Mouse (Mus musculus) limb, embryonic 12.5 days (tissue): ENCODE results near the gene Gm42688. TPM values are rescaled to one million over a fixed set of nuclear protein-coding genes. Genes with fewer than 3 reads are reported as not detected.

Experiments used
- ATAC-seq: fragments of 200-750 bp; cut with Nextera tagmentation; 2 replicates; pipeline ENCODE4 v1.8.0; 2017; ENCODE audit warnings: low read depth, moderate TSS enrichment; ENCODE audit not compliant: insufficient number of reproducible peaks, insufficient read depth, low FRiP score, low TSS enrichment
- H3K27ac ChIP-seq: fragments of 300-500 bp; sonication (generic); 2 replicates; pipeline ENCODE4 v1.5.1; 2016; ENCODE audit warnings: mild to moderate bottlenecking, moderate library complexity
- H3K27me3 ChIP-seq: fragments of 300-500 bp; sonication (generic); 2 replicates; pipeline ENCODE4 v1.6.1; 2016; ENCODE audit warnings: mild to moderate bottlenecking, moderate library complexity
- H3K36me3 ChIP-seq: fragments of 300-500 bp; sonication (generic); 2 replicates; pipeline ENCODE4 v1.6.1; 2016; ENCODE audit warnings: mild to moderate bottlenecking, moderate library complexity
- H3K4me1 ChIP-seq: fragments of 300-500 bp; sonication (generic); replicated peaks from 2 replicates; pipeline ENCODE4 v1.6.1; 2016
- H3K4me2 ChIP-seq: fragments of 300-500 bp; sonication (generic); 2 replicates; pipeline ENCODE4 v1.6.1; 2016; ENCODE audit warnings: mild to moderate bottlenecking, moderate library complexity
- H3K4me3 ChIP-seq: fragments of 300-500 bp; sonication (generic); replicated peaks from 2 replicates; pipeline ENCODE4 v1.5.1; 2016; ENCODE audit warnings: mild to moderate bottlenecking
- H3K9ac ChIP-seq: fragments of 300-500 bp; sonication (generic); replicated peaks from 2 replicates; pipeline ENCODE4 v1.6.1; 2016; ENCODE audit warnings: mild to moderate bottlenecking, moderate library complexity
- H3K9me3 ChIP-seq: fragments of 300-500 bp; sonication (generic); 2 replicates; pipeline ENCODE4 v1.6.1; 2016; ENCODE audit warnings: mild to moderate bottlenecking, moderate library complexity
- WGBS: fragments of 180-500 bp; shearing (Covaris S2); methylation state at CpG from one replicate; pipeline ENCODE4 v1.1.7; 2016; 5-methylcytosine and 5-hydroxymethylcytosine counted together
- polyA plus RNA-seq: library from polyadenylated mRNA; unstranded; fragments of >200 nt; fragmentation: Nextera tagmentation; extraction: Ambion mirVana; gene quantifications from 2 replicates; pipeline ENCODE4 v1.2.1, GENCODE M21; 2016

Gm42688 gene
- polyA plus RNA-seq, result 3.9 and 4.2 TPM in 2 replicates

GRCm38 (mm10) chr6:83101316-83101687 lies at the start of gene Gm42688, which contains the start of gene Ccdc142:
Gene Gm42688, plus strand, starts transcription at chr6:83101617.
Gene Ccdc142, plus strand, starts transcription at chr6:83101601.
- peak; percentile 84 for ATAC-seq
- Histone ChIP-seq H3K27ac (peak within 1 kb of the TSS; percentile 80), H3K4me3 (peak within 1 kb of the TSS; percentile 78), H3K9ac (peak within 1 kb of the TSS; percentile 79), H3K9me3 (no peaks in the 10 kb centered on the region), H3K4me1 (peaks cover 23% of the 10 kb centered on the region), H3K4me2 (peak within 1 kb of the TSS; percentile 99), H3K27me3 (peaks cover 3% of the 10 kb centered on the region; the same call in 1 of the 2 replicates), H3K36me3 (peaks cover 9% of the 10 kb centered on the region; the same call in 1 of the 2 replicates)
- under 1% methylated on average over 25 of the region's 25 CpGs for whole genome bisulfite sequencing

GRCm38 (mm10) chr6:83053136-83053960 lies 48.1 kb upstream of the Gm42688 start:
- Histone ChIP-seq H3K9me3 (no peaks in the 10 kb centered on the region), H3K27ac (peak overlapping the region; percentile 93), H3K36me3 (peaks cover 56% of the 10 kb centered on the region), H3K27me3 (no peaks in the 10 kb centered on the region), H3K9ac (peak overlapping the region; percentile 88), H3K4me1 (peaks cover 23% of the 10 kb centered on the region), H3K4me2 (peak overlapping the region; percentile 73), H3K4me3 (peak overlapping the region; percentile 97)
- WGBS, result 1% methylated on average over 26 of the region's 26 CpGs
- no peak for ATAC-seq

- ATAC-seq, result peak; percentile 93
- WGBS, result under 1% methylated on average over 63 of the region's 64 CpGs
- Histone ChIP-seq H3K27me3 (peaks cover 7% of the 10 kb centered on the region; the same call in 1 of the 2 replicates), H3K36me3 (peaks cover 48% of the 10 kb centered on the region), H3K9me3 (no peaks in the 10 kb centered on the region), H3K4me1 (peaks cover 23% of the 10 kb centered on the region), H3K4me3 (peak within 1 kb of the TSS; percentile 97), H3K9ac (peak within 1 kb of the TSS; percentile 88), H3K4me2 (peak within 1 kb of the TSS; percentile 73), H3K27ac (peak within 1 kb of the TSS; percentile 93)
Measured at GRCm38 (mm10) chr6:83054074-83054851, 47.2 kb upstream of the Gm42688 start, which contains the start of gene Aup1. Gene Aup1, plus strand, starts transcription at chr6:83054521.

DNA sequence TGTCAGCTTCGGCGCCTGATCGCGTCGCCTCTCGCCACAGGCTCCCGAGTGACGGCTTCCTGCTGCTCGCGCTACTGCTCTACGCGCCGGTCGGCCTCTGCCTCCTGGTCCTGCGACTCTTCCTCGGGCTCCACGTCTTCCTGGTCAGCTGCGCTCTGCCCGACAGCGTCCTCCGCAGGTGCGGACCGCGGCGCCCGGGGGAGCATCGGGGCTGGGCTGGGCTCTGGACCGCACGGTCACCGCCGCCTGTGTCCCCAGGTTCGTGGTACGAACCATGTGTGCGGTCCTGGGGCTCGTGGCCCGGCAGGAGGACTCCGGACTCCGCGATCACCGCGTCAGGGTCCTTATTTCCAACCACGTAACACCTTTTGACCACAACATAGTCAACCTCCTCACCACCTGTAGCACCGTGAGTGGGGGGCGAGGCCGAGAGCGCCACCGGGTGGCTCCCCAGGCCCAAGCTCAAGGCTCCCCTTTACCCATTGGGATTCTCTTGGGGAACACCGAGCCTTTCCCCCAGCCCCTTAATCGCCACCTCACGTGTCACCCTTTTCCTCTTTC lies 46.5 kb upstream of the Gm42688 start, which contains the start of gene Htra2:
Gene Htra2, minus strand, starts transcription at position 403 of the 561 bp plus-strand sequence.
- peak within 1 kb of the TSS; percentile 88 for H3K9ac ChIP-seq
- no peaks in the 10 kb centered on the region for H3K9me3 ChIP-seq
- peaks cover 11% of the 10 kb centered on the region for H3K27me3 ChIP-seq
- under 1% methylated on average over 49 of the region's 50 CpGs for WGBS
- H3K4me1 ChIP-seq, result peaks cover 23% of the 10 kb centered on the region
- peak; percentile 4; the same call in 1 of the 2 replicates for ATAC-seq
- peak within 1 kb of the TSS; percentile 93 for H3K27ac ChIP-seq
- peak within 1 kb of the TSS; percentile 73 for H3K4me2 ChIP-seq
- H3K4me3 ChIP-seq, result peak within 1 kb of the TSS; percentile 97
- H3K36me3 ChIP-seq, result peaks cover 45% of the 10 kb centered on the region

DNA sequence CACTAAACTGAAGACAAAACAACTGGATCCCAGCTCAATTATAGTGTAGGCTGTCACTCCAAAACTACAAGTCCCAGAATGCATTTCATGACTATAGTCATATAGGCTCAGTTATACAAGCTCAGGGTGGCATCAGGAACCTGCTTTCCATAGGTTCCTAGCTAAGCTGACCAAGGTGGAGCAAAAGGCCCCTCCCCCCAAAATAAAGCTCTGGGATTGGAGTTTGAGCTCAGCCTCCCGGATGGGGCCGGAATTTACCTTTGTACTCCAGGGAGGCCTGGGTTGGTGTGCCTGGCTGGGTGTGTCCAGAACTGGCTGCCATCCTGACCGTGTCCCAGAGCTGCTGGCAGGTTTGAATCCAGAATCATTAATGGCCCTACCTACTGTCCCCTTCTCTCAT lies 43.6 kb upstream of the Gm42688 start, which contains the start of gene Dqx1:
Gene Dqx1, plus strand, starts transcription at position 55 of the 400 bp plus-strand sequence.
- Histone ChIP-seq H3K9ac (no peak within 1 kb of the TSS), H3K4me3 (no peak within 1 kb of the TSS), H3K36me3 (peaks cover 23% of the 10 kb centered on the region), H3K27ac (no peak within 1 kb of the TSS), H3K9me3 (no peaks in the 10 kb centered on the region), H3K27me3 (peaks cover 39% of the 10 kb centered on the region), H3K4me2 (no peak within 1 kb of the TSS), H3K4me1 (peaks cover 18% of the 10 kb centered on the region)
- ATAC-seq, result no peak
- 51% methylated on average over 3 of the region's 3 CpGs for WGBS

DNA sequence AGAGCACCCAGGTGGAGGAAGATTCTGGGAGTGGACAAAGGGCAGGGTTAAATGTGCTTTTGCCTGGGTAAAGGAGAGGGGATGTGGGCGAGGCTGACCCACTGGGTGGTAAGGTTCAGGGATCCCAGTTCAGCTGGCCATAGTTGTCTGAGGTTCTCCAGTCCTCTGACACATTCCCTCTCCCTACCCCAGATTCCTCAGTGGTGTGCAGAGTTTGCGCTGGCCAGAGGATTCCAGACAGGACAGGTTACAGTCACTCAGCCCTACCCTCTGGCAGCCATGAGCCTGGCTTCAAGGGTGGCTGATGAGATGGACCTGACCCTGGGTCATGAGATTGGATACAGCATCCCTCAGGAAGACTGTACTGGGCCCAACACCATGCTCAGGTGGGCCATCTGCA lies 42.7 kb upstream of the Gm42688 start:
- Histone ChIP-seq H3K27ac (no peak overlapping the region), H3K36me3 (peaks cover 23% of the 10 kb centered on the region), H3K9me3 (no peaks in the 10 kb centered on the region), H3K4me2 (no peak overlapping the region), H3K4me3 (no peak overlapping the region), H3K27me3 (peaks cover 48% of the 10 kb centered on the region), H3K9ac (no peak overlapping the region), H3K4me1 (peaks cover 10% of the 10 kb centered on the region)
- WGBS, result 91% methylated on average over 2 of the region's 2 CpGs
- no peak for ATAC-seq

- ATAC-seq, result no peak
- Histone ChIP-seq H3K4me3 (no peak overlapping the region), H3K27me3 (peaks cover 99% of the 10 kb centered on the region), H3K4me1 (peaks cover 22% of the 10 kb centered on the region), H3K36me3 (no peaks in the 10 kb centered on the region), H3K4me2 (no peak overlapping the region), H3K9me3 (no peaks in the 10 kb centered on the region), H3K9ac (no peak overlapping the region), H3K27ac (no peak overlapping the region)
- 45% methylated on average over 8 of the region's 8 CpGs for WGBS
Measured at GRCm38 (mm10) chr6:83065995-83066394, 35.4 kb upstream of the Gm42688 start.

GRCm38 (mm10) chr6:83066441-83066840 lies 35.0 kb upstream of the Gm42688 start:
- peaks cover 26% of the 10 kb centered on the region for H3K4me1 ChIP-seq
- no peak overlapping the region for H3K4me2 ChIP-seq
- no peak overlapping the region for H3K9ac ChIP-seq
- H3K27me3 ChIP-seq, result peaks cover 99% of the 10 kb centered on the region
- no peak for ATAC-seq
- H3K27ac ChIP-seq, result no peak overlapping the region
- 22% methylated on average over 6 of the region's 6 CpGs for WGBS
- no peak overlapping the region for H3K4me3 ChIP-seq
- H3K9me3 ChIP-seq, result no peaks in the 10 kb centered on the region
- no peaks in the 10 kb centered on the region for H3K36me3 ChIP-seq

DNA sequence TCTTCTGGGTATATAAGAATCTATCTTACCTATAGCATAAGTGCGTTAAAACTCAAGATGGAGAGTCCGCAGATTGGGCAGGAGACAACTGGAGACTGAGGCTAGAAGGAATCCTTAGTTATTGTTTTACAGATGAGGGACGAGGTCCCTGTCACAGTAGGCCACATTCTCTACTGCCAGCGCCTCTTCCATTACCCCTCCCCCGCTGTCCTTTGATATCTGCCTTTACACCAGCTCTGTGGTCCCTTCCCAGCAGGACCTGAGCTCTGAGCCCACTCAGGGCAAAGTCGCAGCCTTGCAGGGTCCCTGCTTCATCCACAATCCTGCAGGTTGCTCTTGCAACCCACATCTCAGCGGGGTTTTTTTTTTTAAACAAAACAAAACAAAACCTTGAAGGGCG lies 33.2 kb upstream of the Gm42688 start:
- 5% methylated on average over 8 of the region's 8 CpGs for WGBS
- H3K4me2 ChIP-seq, result no peak overlapping the region
- H3K4me3 ChIP-seq, result no peak overlapping the region
- no peak overlapping the region for H3K9ac ChIP-seq
- no peaks in the 10 kb centered on the region for H3K36me3 ChIP-seq
- peaks cover 99% of the 10 kb centered on the region for H3K27me3 ChIP-seq
- H3K27ac ChIP-seq, result no peak overlapping the region
- ATAC-seq, result no peak
- no peaks in the 10 kb centered on the region for H3K9me3 ChIP-seq
- H3K4me1 ChIP-seq, result peaks cover 28% of the 10 kb centered on the region

DNA sequence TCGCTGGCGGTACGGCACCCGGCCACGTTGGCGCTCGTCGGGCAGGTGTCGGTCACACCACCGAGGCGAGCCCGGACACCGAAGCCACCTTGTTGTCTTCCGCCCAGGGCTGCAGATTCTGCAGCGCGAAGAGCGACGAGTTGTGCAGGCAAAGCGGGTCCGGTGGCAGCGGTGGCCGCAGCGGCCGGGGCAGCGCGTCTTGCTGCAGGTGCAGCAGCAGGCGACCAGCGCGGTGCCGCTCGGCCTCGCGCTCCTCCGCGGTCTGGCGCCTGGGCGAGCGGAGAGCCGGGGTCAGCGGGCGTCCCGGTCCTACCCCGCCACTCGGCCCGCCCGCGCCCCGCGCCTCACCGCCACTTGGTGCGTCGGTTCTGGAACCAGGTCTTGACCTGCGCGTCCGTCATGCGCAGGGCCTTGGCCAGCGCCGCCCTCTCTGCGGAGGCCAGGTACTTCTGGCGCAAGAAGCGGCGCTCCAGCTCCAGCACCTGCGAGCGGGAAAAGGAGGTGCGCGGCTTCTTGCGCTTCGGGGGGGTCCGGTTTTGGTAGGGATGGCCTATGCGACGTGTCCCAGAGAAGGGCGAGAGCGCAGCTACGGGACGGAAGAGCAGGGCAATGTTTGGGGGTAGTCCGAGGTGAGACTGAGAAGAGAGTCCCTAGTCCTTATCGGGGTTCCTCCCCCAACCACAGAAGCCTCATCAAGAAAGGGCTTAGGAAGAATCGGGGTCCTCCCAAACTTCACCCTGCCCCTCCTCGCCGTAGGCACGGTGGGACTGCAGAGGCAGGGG lies 32.5 kb upstream of the Gm42688 start:
- Histone ChIP-seq H3K4me3 (peak overlapping the region; percentile 29), H3K27me3 (peaks cover 99% of the 10 kb centered on the region), H3K4me1 (peaks cover 28% of the 10 kb centered on the region), H3K9ac (0 out of 2 replicates have a peak overlapping the region, but pooled peaks have one; percentile 8), H3K4me2 (peak overlapping the region; percentile 39), H3K9me3 (no peaks in the 10 kb centered on the region), H3K36me3 (no peaks in the 10 kb centered on the region), H3K27ac (no peak overlapping the region)
- WGBS, result under 1% methylated on average over 81 of the region's 81 CpGs
- ATAC-seq, result no peak
